Mouse (Mus musculus): ENCODE data around the gene Supt3. TPM values are rescaled to one million over a fixed set of nuclear protein-coding genes. Genes with fewer than 3 reads are reported as not detected.

Gene Supt3
- polyA plus RNA-seq, 1 experiment from 2014 or later, result 7.8 TPM

- 66% methylated on average over 6 of the region's 6 CpGs for WGBS (ENCODE audit: insufficient replicate concordance)
- no peak overlapping the region for H3K4me2 ChIP-seq
- no peaks in the 10 kb centered on the region for H3K36me3 ChIP-seq
Measured at GRCm38 (mm10) chr17:45032209-45032608, 255.3 kb downstream of the Supt3 start.

GRCm38 (mm10) chr17:45033617-45034016 lies 256.7 kb downstream of the Supt3 start:
- WGBS (ENCODE audit: insufficient replicate concordance), result 60% methylated on average over 7 of the region's 7 CpGs
- no peaks in the 10 kb centered on the region for H3K9me3 ChIP-seq (replicated peaks)
- H3K27me3 ChIP-seq, result no peaks in the 10 kb centered on the region
- no peak overlapping the region for H3K27ac ChIP-seq
- H3K4me1 ChIP-seq (replicated peaks), result no peaks in the 10 kb centered on the region
- H3K4me2 ChIP-seq, result no peak overlapping the region
- no peak overlapping the region for H3K9ac ChIP-seq
- DNase-seq, result no peak
- H3K4me3 ChIP-seq (replicated peaks), result no peak overlapping the region
- H3K36me3 ChIP-seq, result no peaks in the 10 kb centered on the region
- ATAC-seq (ENCODE audit: low read depth), result no peak

More at GRCm38 (mm10) chr17:45032209-45032608, 255.3 kb downstream of the Supt3 start:
- H3K9ac ChIP-seq, result no peak overlapping the region
- ATAC-seq (ENCODE audit: low read depth), result no peak
- DNase-seq, result no peak
- no peak overlapping the region for H3K27ac ChIP-seq
- no peaks in the 10 kb centered on the region for H3K4me1 ChIP-seq (replicated peaks)
- no peak overlapping the region for H3K4me3 ChIP-seq (replicated peaks)
- H3K27me3 ChIP-seq, result no peaks in the 10 kb centered on the region
- no peaks in the 10 kb centered on the region for H3K9me3 ChIP-seq (replicated peaks)

- DNase-seq, result no peak
Measured at GRCm38 (mm10) chr17:45041084-45041483, 264.1 kb downstream of the Supt3 start.

GRCm38 (mm10) chr17:45045804-45046203 lies 268.9 kb downstream of the Supt3 start:
- H3K27ac ChIP-seq, result no peak overlapping the region
- H3K9ac ChIP-seq, result no peak overlapping the region
- H3K36me3 ChIP-seq, result no peaks in the 10 kb centered on the region
- DNase-seq (peak; percentile 4), ATAC-seq (ENCODE audit: low read depth) (no peak)
- no peaks in the 10 kb centered on the region for H3K9me3 ChIP-seq (replicated peaks)
- no peaks in the 10 kb centered on the region for H3K4me1 ChIP-seq (replicated peaks)
- no peaks in the 10 kb centered on the region for H3K27me3 ChIP-seq
- no peak overlapping the region for H3K4me2 ChIP-seq
- no peak overlapping the region for H3K4me3 ChIP-seq (replicated peaks)

More at GRCm38 (mm10) chr17:45041084-45041483, 264.1 kb downstream of the Supt3 start:
- Histone ChIP-seq H3K9ac (no peak overlapping the region), H3K36me3 (no peaks in the 10 kb centered on the region), H3K27ac (no peak overlapping the region), H3K4me2 (no peak overlapping the region), H3K4me3 (replicated peaks) (no peak overlapping the region), H3K27me3 (no peaks in the 10 kb centered on the region), H3K9me3 (replicated peaks) (no peaks in the 10 kb centered on the region), H3K4me1 (replicated peaks) (no peaks in the 10 kb centered on the region)
- no peak for ATAC-seq (ENCODE audit: low read depth)
- WGBS (ENCODE audit: insufficient replicate concordance), result 63% methylated on average over 2 of the region's 2 CpGs

GRCm38 (mm10) chr17:45046583-45046982 lies 269.6 kb downstream of the Supt3 start:
- WGBS (ENCODE audit: insufficient replicate concordance), result 73% methylated on average over 3 of the region's 3 CpGs
- H3K4me2 ChIP-seq, result no peak overlapping the region
- DNase-seq, result no peak

GRCm38 (mm10) chr17:45047236-45047635 lies 270.3 kb downstream of the Supt3 start:
- Histone ChIP-seq H3K4me1 (replicated peaks) (no peaks in the 10 kb centered on the region), H3K9me3 (replicated peaks) (no peaks in the 10 kb centered on the region), H3K4me2 (no peak overlapping the region), H3K27me3 (no peaks in the 10 kb centered on the region), H3K27ac (no peak overlapping the region), H3K36me3 (no peaks in the 10 kb centered on the region), H3K4me3 (replicated peaks) (no peak overlapping the region), H3K9ac (no peak overlapping the region)
- WGBS (ENCODE audit: insufficient replicate concordance), result 74% methylated on average over 6 of the region's 6 CpGs
- DNase-seq (no peak), ATAC-seq (ENCODE audit: low read depth) (no peak)

More at GRCm38 (mm10) chr17:45046583-45046982, 269.6 kb downstream of the Supt3 start:
- Histone ChIP-seq H3K27ac (no peak overlapping the region), H3K4me1 (replicated peaks) (no peaks in the 10 kb centered on the region), H3K27me3 (no peaks in the 10 kb centered on the region), H3K4me3 (replicated peaks) (no peak overlapping the region), H3K9me3 (replicated peaks) (no peaks in the 10 kb centered on the region), H3K9ac (no peak overlapping the region), H3K36me3 (no peaks in the 10 kb centered on the region)
- no peak for ATAC-seq (ENCODE audit: low read depth)

- Histone ChIP-seq H3K27ac (no peak overlapping the region), H3K4me1 (replicated peaks) (no peaks in the 10 kb centered on the region), H3K27me3 (no peaks in the 10 kb centered on the region), H3K9ac (no peak overlapping the region), H3K4me2 (no peak overlapping the region), H3K4me3 (replicated peaks) (no peak overlapping the region), H3K9me3 (replicated peaks) (no peaks in the 10 kb centered on the region), H3K36me3 (no peaks in the 10 kb centered on the region)
- no peak for DNase-seq
- ATAC-seq (ENCODE audit: low read depth), result no peak
- 70% methylated on average over 3 of the region's 3 CpGs for WGBS (ENCODE audit: insufficient replicate concordance)
Measured at GRCm38 (mm10) chr17:45051971-45052370, 275.0 kb downstream of the Supt3 start.

GRCm38 (mm10) chr17:45053371-45053770 lies 276.4 kb downstream of the Supt3 start:
- Histone ChIP-seq H3K36me3 (no peaks in the 10 kb centered on the region), H3K27ac (no peak overlapping the region), H3K9ac (no peak overlapping the region), H3K9me3 (replicated peaks) (no peaks in the 10 kb centered on the region), H3K27me3 (no peaks in the 10 kb centered on the region), H3K4me3 (replicated peaks) (no peak overlapping the region), H3K4me2 (no peak overlapping the region), H3K4me1 (replicated peaks) (no peaks in the 10 kb centered on the region)
- no peak for DNase-seq
- no peak for ATAC-seq (ENCODE audit: low read depth)
- 50% methylated on average over 3 of the region's 3 CpGs for WGBS (ENCODE audit: insufficient replicate concordance)

- no peak overlapping the region for H3K27ac ChIP-seq
- no peak overlapping the region for H3K9ac ChIP-seq
- H3K4me3 ChIP-seq (replicated peaks), result no peak overlapping the region
- H3K4me1 ChIP-seq (replicated peaks), result no peaks in the 10 kb centered on the region
- WGBS (ENCODE audit: insufficient replicate concordance), result 69% methylated on average over 4 of the region's 4 CpGs
- no peaks in the 10 kb centered on the region for H3K27me3 ChIP-seq
- no peak overlapping the region for H3K4me2 ChIP-seq
- no peaks in the 10 kb centered on the region for H3K9me3 ChIP-seq (replicated peaks)
- ATAC-seq (ENCODE audit: low read depth) (no peak), DNase-seq (no peak)
- no peaks in the 10 kb centered on the region for H3K36me3 ChIP-seq
Measured at GRCm38 (mm10) chr17:45054526-45054925, 277.6 kb downstream of the Supt3 start.

GRCm38 (mm10) chr17:45056894-45057293 lies 279.9 kb downstream of the Supt3 start:
- Histone ChIP-seq H3K4me2 (no peak overlapping the region), H3K9me3 (replicated peaks) (no peaks in the 10 kb centered on the region), H3K27ac (no peak overlapping the region), H3K36me3 (no peaks in the 10 kb centered on the region), H3K27me3 (no peaks in the 10 kb centered on the region), H3K4me1 (replicated peaks) (no peaks in the 10 kb centered on the region), H3K9ac (no peak overlapping the region), H3K4me3 (replicated peaks) (no peak overlapping the region)
- ATAC-seq (ENCODE audit: low read depth) (no peak), DNase-seq (no peak)
- 53% methylated on average over 2 of the region's 2 CpGs for WGBS (ENCODE audit: insufficient replicate concordance)

GRCm38 (mm10) chr17:45057780-45058179 lies 280.8 kb downstream of the Supt3 start:
- DNase-seq (no peak), ATAC-seq (ENCODE audit: low read depth) (no peak)
- Histone ChIP-seq H3K27me3 (no peaks in the 10 kb centered on the region), H3K36me3 (no peaks in the 10 kb centered on the region), H3K27ac (no peak overlapping the region), H3K4me3 (replicated peaks) (no peak overlapping the region), H3K4me1 (replicated peaks) (no peaks in the 10 kb centered on the region), H3K9ac (no peak overlapping the region), H3K4me2 (no peak overlapping the region), H3K9me3 (replicated peaks) (no peaks in the 10 kb centered on the region)
- 76% methylated on average over 6 of the region's 6 CpGs for WGBS (ENCODE audit: insufficient replicate concordance)

GRCm38 (mm10) chr17:45058566-45059363 lies 281.8 kb downstream of the Supt3 start:
- H3K4me1 ChIP-seq (replicated peaks), result no peaks in the 10 kb centered on the region
- H3K27me3 ChIP-seq, result no peaks in the 10 kb centered on the region
- no peak overlapping the region for H3K9ac ChIP-seq
- H3K4me3 ChIP-seq (replicated peaks), result no peak overlapping the region
- no peak overlapping the region for H3K27ac ChIP-seq
- DNase-seq (no peak), ATAC-seq (ENCODE audit: low read depth) (no peak)
- H3K9me3 ChIP-seq (replicated peaks), result no peaks in the 10 kb centered on the region
- H3K36me3 ChIP-seq, result no peaks in the 10 kb centered on the region
- 54% methylated on average over 6 of the region's 6 CpGs for WGBS (ENCODE audit: insufficient replicate concordance)
- H3K4me2 ChIP-seq, result no peak overlapping the region

All from liver, embryonic 13.5 days (tissue).